Mouse (Mus musculus) heart, adult 8-10 months (tissue): Measurements from ENCODE around the gene Rab24. TPM values are rescaled to one million over a fixed set of nuclear protein-coding genes. Genes with fewer than 3 reads are reported as not detected.

Source experiments
- DNase-seq: peaks from one replicate; pipeline ENCODE4 v3.0.0; 2022; ENCODE audit warnings: low spot score
- total RNA-seq, 4 experiments: library from RNA; stranded (reverse); gene quantifications; 2 replicates each; pipeline ENCODE4 v1.2.4; 2022

Rab24 gene
- total RNA-seq, 4 experiments from 2014 or later: 29.4 to 47.1 (median 38.3) TPM

DNA sequence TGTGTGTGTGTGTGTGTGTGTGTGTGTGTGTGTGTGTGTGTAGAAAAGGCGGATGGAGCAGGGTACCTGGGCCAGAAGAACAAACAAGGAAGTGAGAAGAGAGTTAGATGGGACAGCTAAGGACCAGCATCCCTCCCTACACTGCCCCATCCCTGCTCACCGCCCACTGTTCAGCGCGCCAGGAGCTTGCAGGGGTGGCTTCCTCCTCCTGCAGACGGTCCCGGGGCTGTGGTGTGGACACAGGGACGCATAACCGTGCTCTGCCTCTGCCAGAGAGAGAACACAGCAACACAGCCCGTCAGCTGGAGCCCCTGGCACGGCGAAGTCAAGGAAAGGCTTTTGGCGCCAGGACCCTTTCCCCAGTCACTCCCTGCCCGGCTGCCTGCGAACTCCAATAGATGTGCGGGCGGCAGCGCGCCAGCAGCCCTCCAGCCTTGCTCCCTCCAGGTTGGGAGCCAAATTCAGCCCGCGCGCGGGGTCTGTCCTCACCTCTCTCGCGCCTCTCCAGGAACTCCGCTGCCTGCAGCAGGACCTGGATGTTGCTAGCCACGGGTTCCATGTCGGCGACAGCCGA, 7.5 kb upstream of the Rab24 start:
- DNase-seq: no peak

DNA sequence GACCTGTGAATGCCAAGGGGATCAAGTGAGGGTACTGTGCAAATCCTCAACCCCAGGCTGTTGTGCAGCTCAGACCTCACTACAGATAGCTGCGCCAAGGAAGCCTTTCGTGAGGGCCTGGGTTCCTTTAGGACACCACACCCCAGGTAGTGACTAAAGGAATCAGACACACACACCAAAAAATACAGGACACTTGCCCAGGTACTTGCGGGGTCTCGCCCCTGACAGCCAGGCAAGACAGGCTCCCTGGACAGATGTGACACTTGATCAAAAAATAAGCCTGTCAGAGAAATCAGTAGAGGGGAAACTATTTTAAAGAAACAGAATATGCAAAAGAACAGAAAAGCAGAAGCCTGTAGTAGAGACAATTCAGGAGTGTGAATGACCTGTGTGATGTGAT, 6.9 kb upstream of the Rab24 start:
- no peak for DNase-seq

GRCm38 (mm10) chr13:55328171-55328570, 6.4 kb upstream of the Rab24 start:
- DNase-seq: no peak

GRCm38 (mm10) chr13:55327633-55328032, 5.9 kb upstream of the Rab24 start:
- peak; percentile 79 for DNase-seq

DNA sequence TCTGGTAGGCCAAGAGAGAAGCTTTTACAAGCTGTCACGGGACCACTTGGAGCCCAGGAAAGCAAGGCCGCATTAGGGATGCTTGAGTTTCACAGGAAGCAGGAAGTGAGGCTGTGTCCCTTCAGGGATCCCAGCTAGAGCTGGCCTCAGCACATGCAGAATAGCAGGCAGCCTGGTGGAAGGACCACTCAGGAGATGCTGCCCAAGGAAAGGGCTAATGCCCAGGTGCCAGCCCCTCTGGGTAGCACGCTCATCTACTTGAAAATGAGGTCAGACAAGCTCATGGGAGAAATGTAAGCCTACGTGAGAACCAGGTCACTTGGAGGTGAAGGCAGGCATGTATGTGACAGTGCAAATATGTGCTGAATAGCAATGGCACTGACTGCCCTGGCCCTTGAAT, 5.4 kb upstream of the Rab24 start:
- no peak for DNase-seq

DNA sequence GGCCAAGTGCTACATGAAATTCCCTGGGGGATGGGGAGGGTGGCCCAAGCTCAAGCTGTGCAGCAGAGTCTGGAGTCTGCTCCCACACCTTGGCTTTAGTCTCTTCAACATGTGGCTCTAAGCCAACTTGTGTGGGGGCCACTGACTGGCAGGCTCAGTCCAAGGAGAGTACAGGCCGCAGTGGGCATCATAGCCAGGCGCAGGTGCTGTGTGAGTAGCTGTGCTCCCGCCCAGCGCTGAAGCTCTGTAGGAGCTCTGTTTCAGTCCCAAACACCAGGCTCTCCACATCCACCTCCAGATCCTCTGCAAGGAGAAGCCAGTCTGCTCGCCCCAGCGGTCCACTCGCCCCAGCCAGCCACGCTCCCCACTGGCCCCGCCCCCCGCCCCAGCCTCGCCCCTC, 3.9 kb upstream of the Rab24 start:
- DNase-seq: no peak

DNA sequence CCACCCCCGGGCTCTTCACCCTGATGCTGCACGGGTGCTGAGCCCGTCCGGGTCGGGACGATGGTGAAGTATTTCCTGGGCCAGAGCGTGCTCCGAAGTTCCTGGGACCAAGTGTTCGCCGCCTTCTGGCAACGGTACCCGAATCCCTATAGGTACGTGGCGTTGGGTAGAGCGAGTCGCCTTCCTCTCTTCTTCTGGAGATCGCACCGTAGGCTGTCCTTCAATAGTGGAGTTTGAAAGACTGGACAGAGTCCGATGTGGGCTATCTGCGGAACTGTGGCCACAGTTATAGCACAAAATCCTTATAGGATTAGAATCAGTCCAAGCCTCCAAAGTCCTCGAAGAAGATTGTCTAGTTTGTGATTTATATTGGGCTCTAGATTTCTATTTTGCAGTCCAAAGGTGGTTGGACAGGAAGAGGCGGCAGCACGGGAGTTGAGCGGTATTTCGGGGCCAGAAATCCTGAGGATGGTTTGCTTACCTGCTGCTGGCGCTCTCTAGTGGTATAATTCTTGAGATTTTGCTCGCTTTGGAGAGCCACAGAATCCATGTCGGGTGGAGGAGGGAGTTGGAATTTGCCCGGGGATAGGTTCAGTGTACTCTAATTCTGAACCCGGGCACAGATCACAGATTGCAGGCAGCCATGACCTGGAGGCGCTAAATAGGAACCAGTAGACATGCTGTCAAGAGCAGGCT, 532 bp upstream of the Rab24 start:
- DNase-seq: no peak

- no peak for DNase-seq
Observed at GRCm38 (mm10) chr13:55319931-55320533, 1.7 kb downstream of the Rab24 start, which contains the start of gene Prelid1. Prelid1 (plus strand) TSS chr13:55320500.

DNA sequence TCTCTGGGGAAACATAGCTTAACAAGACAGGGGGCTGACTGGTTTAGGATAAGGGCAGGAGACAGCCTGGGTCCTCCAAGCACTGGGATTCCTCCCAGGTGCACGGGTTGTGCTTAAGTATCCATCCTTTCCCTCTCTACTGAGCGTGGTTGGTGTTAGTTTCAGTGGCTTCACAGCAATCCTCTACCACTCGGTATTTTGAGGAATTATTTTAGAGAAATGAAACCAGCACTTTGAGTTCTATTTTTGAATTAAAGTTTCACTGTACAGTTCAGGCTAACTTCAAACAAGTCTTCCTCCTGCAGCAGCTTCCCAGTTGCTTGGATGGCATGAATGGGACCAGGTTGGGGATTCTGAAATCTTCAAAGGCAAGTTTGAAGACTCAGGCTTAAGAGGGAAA, 3.4 kb downstream of the Rab24 start:
- no peak for DNase-seq

GRCm38 (mm10) chr13:55314891-55315412, 6.8 kb downstream of the Rab24 start:
- DNase-seq: no peak

- no peak for DNase-seq
Observed at GRCm38 (mm10) chr13:55313051-55313450, 8.7 kb downstream of the Rab24 start.

GRCm38 (mm10) chr13:55312028-55312630, 9.6 kb downstream of the Rab24 start:
- no peak for DNase-seq

GRCm38 (mm10) chr13:55300913-55301312, 20.8 kb downstream of the Rab24 start:
- no peak for DNase-seq

DNA sequence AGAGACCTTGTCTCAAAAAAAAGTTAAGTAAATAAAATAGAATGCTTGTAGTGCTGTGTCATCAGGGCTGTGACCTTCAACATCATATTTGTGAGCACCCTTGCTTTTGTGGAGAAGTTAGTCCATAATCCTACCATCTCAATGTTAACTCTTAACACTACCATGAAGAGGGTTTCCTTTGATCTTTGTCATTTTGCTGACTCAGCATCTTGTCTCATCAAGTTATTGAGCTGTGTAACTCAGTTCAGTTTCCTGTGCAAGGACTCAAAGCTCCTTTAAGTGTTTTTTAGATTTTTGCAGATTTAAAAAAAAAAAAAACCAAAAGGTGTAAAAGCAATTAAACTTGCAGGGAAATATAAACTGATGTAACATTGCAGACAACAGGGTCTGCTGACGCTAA, 25.0 kb downstream of the Rab24 start:
- no peak for DNase-seq

- DNase-seq: no peak
Observed at GRCm38 (mm10) chr13:55288854-55289253, 32.9 kb downstream of the Rab24 start.

DNA sequence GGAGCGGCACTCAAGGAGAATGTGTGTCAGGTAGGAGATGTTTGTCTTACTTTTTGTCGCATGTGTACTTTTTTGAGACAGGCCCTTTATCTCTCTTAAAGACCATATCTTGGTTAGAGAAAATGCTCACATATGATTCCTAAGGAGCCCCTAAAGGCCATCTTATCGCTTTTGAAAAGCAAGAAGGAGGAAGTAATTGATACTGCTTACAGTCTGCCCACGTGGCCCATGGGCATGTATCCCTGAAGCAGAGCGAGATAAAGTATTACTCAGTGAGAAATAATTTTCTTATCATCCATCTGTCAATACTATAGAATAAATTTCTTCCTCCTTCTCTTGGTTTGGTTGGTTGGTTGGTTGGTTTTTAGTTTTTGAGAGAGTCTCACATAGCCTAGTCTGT, 44.1 kb downstream of the Rab24 start:
- no peak for DNase-seq

DNA sequence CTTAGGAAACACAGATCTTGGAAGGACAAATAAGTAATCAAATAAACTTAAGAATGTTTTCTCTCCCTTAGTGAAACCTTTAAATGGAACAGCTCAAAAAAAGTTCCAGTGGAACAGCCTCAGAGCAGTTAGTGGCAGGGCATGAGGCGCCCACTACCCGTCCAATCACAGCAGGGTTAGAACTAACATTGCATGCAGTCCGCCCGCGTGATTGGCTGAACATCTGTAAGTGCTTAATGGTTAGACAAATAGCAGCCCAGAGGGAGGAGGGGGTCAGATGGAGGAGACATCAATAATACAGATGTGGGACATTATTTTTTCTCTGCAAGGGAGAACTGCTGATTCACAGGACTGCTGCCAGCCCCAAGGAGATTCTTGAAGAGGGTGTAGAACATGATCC, 44.5 kb downstream of the Rab24 start:
- no peak for DNase-seq

Other genes starting within 250 kb of the Rab24 start
- gene Uimc1, start 221.6 kb downstream of the Rab24 start, total RNA-seq: 10 to 100 TPM; 15.6 to 21.3 (median 20.1) TPM
- 10 to 100 TPM; 17.6 to 31.3 (median 22.5) TPM for gene Zfp346, start 216.6 kb downstream of the Rab24 start, total RNA-seq
- gene Gm17617, start 188.4 kb downstream of the Rab24 start, total RNA-seq: not detected
- gene Fgfr4, start 169.3 kb downstream of the Rab24 start, total RNA-seq: under 1 TPM in 3 of 4 experiments, not detected in 1; 0.16 to 0.29 (median 0.28) TPM
- gene Nsd1, start 112.2 kb downstream of the Rab24 start, total RNA-seq: 10 to 100 TPM; 47.2 to 55.1 (median 51.9) TPM
- 10 to 100 TPM; 31.4 to 47.5 (median 39.6) TPM for gene Prelid1, start 1.4 kb downstream of the Rab24 start, total RNA-seq
- under 1 TPM in 2 of 4 experiments, not detected in 2; 0.46 to 0.97 TPM for gene Mxd3, start 7.9 kb upstream of the Rab24 start, total RNA-seq
- 10 to 100 TPM; 50.1 to 52.8 (median 51.7) TPM for gene Lman2, start 40.8 kb upstream of the Rab24 start, total RNA-seq
- gene Rgs14, start 47.8 kb upstream of the Rab24 start, total RNA-seq: under 1 TPM; 0.19 to 0.80 (median 0.41) TPM
- gene Slc34a1, start 76.2 kb upstream of the Rab24 start, total RNA-seq: not detected
- gene Pfn3, start 93.3 kb upstream of the Rab24 start, total RNA-seq: not detected
- gene F12, start 104.8 kb upstream of the Rab24 start, total RNA-seq: not detected
- 10 to 100 TPM; 14.9 to 19.0 (median 16.6) TPM for gene Grk6, start 123.1 kb upstream of the Rab24 start, total RNA-seq
- 1 to 10 TPM in 1 of 4 experiments, under 1 TPM in 3; 0.44 to 1.2 (median 0.65) TPM for gene Prr7, start 142.3 kb upstream of the Rab24 start, total RNA-seq
- 1 to 10 TPM; 3.8 to 6.4 (median 5.1) TPM for gene Dbn1, start 166.2 kb upstream of the Rab24 start, total RNA-seq
- 10 to 100 TPM; 38.4 to 49.4 (median 49.0) TPM for gene Pdlim7, start 191.7 kb upstream of the Rab24 start, total RNA-seq
- gene Dok3, start 207.3 kb upstream of the Rab24 start, total RNA-seq: 1 to 10 TPM in 3 of 4 experiments, under 1 TPM in 1; 0.97 to 3.8 (median 1.4) TPM
- gene Ddx41, start 214.7 kb upstream of the Rab24 start, total RNA-seq: 10 to 100 TPM; 11.8 to 17.0 (median 13.7) TPM
- gene Fam193b, start 249.2 kb upstream of the Rab24 start, total RNA-seq: 10 to 100 TPM; 11.5 to 18.3 (median 13.6) TPM